Mouse (Mus musculus) limb, embryonic 12.5 days (tissue): ENCODE measurements around the gene Impdh2. TPM values are rescaled to one million over a fixed set of nuclear protein-coding genes. Genes with fewer than 3 reads are reported as not detected.

ENCODE experiments used
- ATAC-seq: fragments of 200-750 bp; cut with Nextera tagmentation; 2 replicates; pipeline ENCODE4 v1.8.0; 2017; ENCODE audit warnings: low read depth, moderate TSS enrichment; ENCODE audit not compliant: insufficient number of reproducible peaks, insufficient read depth, low FRiP score, low TSS enrichment
- H3K27ac ChIP-seq: fragments of 300-500 bp; sonication (generic); 2 replicates; pipeline ENCODE4 v1.5.1; 2016; ENCODE audit warnings: mild to moderate bottlenecking, moderate library complexity
- H3K27me3 ChIP-seq: fragments of 300-500 bp; sonication (generic); 2 replicates; pipeline ENCODE4 v1.6.1; 2016; ENCODE audit warnings: mild to moderate bottlenecking, moderate library complexity
- H3K36me3 ChIP-seq: fragments of 300-500 bp; sonication (generic); 2 replicates; pipeline ENCODE4 v1.6.1; 2016; ENCODE audit warnings: mild to moderate bottlenecking, moderate library complexity
- H3K4me1 ChIP-seq: fragments of 300-500 bp; sonication (generic); replicated peaks from 2 replicates; pipeline ENCODE4 v1.6.1; 2016
- H3K4me2 ChIP-seq: fragments of 300-500 bp; sonication (generic); 2 replicates; pipeline ENCODE4 v1.6.1; 2016; ENCODE audit warnings: mild to moderate bottlenecking, moderate library complexity
- H3K4me3 ChIP-seq: fragments of 300-500 bp; sonication (generic); replicated peaks from 2 replicates; pipeline ENCODE4 v1.5.1; 2016; ENCODE audit warnings: mild to moderate bottlenecking
- H3K9ac ChIP-seq: fragments of 300-500 bp; sonication (generic); replicated peaks from 2 replicates; pipeline ENCODE4 v1.6.1; 2016; ENCODE audit warnings: mild to moderate bottlenecking, moderate library complexity
- H3K9me3 ChIP-seq: fragments of 300-500 bp; sonication (generic); 2 replicates; pipeline ENCODE4 v1.6.1; 2016; ENCODE audit warnings: mild to moderate bottlenecking, moderate library complexity
- WGBS: fragments of 180-500 bp; shearing (Covaris S2); methylation state at CpG from one replicate; pipeline ENCODE4 v1.1.7; 2016; 5-methylcytosine and 5-hydroxymethylcytosine counted together
- polyA plus RNA-seq: library from polyadenylated mRNA; unstranded; fragments of >200 nt; fragmentation: Nextera tagmentation; extraction: Ambion mirVana; gene quantifications from 2 replicates; pipeline ENCODE4 v1.2.1, GENCODE M21; 2016

Impdh2 gene
- polyA plus RNA-seq, 1 experiment from 2014 or later: 213 TPM

DNA sequence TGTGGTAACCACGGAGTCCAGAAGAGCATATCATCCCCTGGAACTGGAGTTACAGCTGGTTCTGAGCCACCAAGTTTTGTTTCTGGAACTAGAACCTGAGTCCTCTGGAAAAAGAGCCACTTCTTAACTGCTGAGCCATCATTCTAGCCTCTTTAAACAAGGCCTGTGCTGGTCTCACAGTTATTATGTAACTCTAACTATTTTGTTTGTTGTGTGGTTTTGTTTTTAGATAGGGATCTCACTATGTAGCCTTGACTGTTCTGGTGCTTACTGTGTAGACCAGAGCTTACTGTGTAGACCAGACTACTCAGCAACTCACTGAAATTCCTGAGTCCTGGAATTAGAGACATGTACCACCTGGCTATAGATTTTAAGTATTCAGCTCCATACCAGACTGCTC is 13.2 kb upstream of the Impdh2 start:
- Histone ChIP-seq H3K36me3 (peaks cover 93% of the 10 kb centered on the region), H3K9ac (no peak overlapping the region), H3K4me1 (no peaks in the 10 kb centered on the region), H3K27me3 (no peaks in the 10 kb centered on the region), H3K9me3 (no peaks in the 10 kb centered on the region), H3K4me2 (no peak overlapping the region), H3K27ac (no peak overlapping the region), H3K4me3 (no peak overlapping the region)
- no peak for ATAC-seq
- 97% methylated on average over 1 of the region's 1 CpGs for WGBS

DNA sequence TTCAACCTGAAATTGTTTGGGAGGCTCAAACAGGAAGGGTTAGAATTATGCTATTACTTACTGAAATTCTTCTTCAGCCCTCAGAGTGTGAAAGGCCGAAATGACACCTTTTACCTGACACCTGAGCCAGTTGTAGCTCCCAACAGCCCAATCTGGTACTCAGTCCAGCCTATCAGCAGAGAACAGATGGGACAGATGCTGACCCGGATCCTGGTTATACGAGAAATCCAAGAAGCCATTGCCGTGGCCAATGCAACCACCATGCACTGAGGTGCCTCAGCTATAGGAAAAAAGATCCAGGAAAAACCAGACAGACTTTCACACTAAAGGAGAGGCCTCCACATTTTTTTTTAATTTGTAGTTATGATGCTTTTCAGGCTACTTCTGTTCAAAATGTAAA is 917 bp upstream of the Impdh2 start:
- no peak overlapping the region for H3K4me3 ChIP-seq
- H3K36me3 ChIP-seq: peaks cover 83% of the 10 kb centered on the region
- 0 out of 2 replicates have a peak overlapping the region, but pooled peaks have one; percentile 7 for H3K27ac ChIP-seq
- no peak overlapping the region for H3K9ac ChIP-seq
- no peak for ATAC-seq
- no peaks in the 10 kb centered on the region for H3K9me3 ChIP-seq
- H3K4me1 ChIP-seq: peaks cover 9% of the 10 kb centered on the region
- WGBS: 91% methylated on average over 4 of the region's 4 CpGs
- no peak overlapping the region for H3K4me2 ChIP-seq
- no peaks in the 10 kb centered on the region for H3K27me3 ChIP-seq

DNA sequence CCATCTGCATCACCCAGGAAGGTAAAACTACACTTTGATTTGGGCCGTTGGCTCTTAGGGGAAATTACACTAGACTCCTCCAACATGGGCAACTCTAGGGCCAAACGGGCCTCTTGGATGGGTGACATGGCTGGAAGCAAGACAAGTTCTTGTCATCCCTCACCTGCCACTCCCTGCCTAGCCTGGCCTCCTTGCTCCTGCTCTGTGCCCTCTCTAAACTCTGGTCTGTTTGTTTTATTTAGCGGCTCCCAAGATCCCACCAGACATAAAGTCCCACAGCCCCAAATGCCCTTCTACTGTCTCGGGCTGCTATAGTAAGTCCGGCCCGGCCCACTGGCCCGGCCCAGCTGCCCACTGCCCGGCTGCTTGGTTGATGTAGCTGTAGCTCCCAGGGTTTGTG is 3.6 kb downstream of the Impdh2 start:
- Histone ChIP-seq H3K27me3 (no peaks in the 10 kb centered on the region), H3K9me3 (no peaks in the 10 kb centered on the region), H3K27ac (no peak overlapping the region), H3K4me3 (no peak overlapping the region), H3K4me2 (no peak overlapping the region), H3K4me1 (peaks cover 28% of the 10 kb centered on the region), H3K36me3 (peaks cover 58% of the 10 kb centered on the region), H3K9ac (no peak overlapping the region)
- WGBS: 91% methylated on average over 8 of the region's 8 CpGs
- ATAC-seq: no peak

DNA sequence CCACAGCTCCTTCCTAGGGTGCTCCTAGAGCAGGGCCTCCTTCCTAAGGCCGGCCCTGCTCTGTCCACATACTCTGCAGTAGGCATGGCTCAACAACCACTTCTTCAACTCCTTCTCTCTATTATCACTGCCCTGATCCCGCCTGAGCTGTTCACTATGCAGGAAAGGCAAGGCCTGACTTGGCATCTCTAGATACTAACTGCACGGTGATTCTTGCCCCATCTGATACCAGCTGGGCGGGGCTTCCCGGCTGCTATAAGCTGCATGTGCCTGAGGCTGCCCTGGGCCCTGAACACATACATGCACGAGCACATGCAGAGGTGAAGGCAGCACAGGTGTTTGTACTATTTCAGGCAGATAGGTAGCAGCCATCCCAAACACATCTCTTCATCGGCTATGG is 4.0 kb downstream of the Impdh2 start:
- no peaks in the 10 kb centered on the region for H3K27me3 ChIP-seq
- H3K4me3 ChIP-seq: no peak overlapping the region
- no peak for ATAC-seq
- H3K4me1 ChIP-seq: peaks cover 33% of the 10 kb centered on the region
- H3K9ac ChIP-seq: no peak overlapping the region
- 84% methylated on average over 7 of the region's 7 CpGs for WGBS
- H3K9me3 ChIP-seq: no peaks in the 10 kb centered on the region
- H3K27ac ChIP-seq: no peak overlapping the region
- H3K4me2 ChIP-seq: no peak overlapping the region
- H3K36me3 ChIP-seq: peaks cover 54% of the 10 kb centered on the region

DNA sequence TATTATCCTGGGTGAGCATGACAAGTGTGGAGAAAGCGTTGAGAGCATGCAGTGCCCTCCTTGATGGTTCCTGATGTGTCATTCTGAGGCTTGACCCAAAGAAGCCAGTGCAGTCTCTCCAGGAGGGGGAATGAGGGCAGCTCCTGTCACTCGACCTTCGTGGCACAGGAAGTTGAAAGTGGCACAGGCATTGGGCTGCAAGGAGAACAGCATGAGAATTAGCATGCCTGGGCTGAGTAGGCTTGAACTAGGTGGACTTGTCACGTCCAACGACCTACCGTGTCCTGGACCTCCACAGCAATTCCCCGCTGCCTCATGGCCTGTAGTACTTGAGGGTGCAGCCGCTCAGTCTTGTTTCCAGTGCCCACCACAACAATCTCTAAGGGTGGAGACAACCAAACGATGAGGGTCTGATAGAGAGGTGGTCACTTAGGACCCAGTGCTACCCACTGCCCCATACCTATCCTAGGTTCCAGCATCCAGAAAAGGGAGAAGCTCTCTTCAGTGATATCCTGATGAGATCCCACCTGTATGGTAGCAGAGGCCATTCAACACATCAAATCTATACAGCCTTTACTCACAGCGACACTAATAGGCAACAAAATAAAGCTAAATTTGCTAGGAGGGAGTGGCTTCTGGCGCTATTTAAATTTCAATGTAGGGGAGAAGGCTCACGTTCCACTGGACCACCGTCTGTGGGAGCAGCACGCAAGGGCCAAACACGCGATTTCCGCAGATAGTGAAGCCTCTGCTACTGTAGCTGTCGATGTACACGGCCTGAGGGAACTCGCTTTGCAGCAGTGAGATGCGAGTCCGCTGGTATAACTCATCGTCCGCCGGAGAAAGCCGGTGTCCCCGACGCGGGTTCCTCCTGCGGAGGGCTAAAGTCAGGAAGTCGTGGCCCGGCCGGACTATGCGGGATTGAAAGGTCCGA is 6.1 kb downstream of the Impdh2 start:
- Histone ChIP-seq H3K36me3 (peaks cover 55% of the 10 kb centered on the region), H3K9me3 (no peaks in the 10 kb centered on the region)
- 12% methylated on average over 35 of the region's 35 CpGs for WGBS

DNA sequence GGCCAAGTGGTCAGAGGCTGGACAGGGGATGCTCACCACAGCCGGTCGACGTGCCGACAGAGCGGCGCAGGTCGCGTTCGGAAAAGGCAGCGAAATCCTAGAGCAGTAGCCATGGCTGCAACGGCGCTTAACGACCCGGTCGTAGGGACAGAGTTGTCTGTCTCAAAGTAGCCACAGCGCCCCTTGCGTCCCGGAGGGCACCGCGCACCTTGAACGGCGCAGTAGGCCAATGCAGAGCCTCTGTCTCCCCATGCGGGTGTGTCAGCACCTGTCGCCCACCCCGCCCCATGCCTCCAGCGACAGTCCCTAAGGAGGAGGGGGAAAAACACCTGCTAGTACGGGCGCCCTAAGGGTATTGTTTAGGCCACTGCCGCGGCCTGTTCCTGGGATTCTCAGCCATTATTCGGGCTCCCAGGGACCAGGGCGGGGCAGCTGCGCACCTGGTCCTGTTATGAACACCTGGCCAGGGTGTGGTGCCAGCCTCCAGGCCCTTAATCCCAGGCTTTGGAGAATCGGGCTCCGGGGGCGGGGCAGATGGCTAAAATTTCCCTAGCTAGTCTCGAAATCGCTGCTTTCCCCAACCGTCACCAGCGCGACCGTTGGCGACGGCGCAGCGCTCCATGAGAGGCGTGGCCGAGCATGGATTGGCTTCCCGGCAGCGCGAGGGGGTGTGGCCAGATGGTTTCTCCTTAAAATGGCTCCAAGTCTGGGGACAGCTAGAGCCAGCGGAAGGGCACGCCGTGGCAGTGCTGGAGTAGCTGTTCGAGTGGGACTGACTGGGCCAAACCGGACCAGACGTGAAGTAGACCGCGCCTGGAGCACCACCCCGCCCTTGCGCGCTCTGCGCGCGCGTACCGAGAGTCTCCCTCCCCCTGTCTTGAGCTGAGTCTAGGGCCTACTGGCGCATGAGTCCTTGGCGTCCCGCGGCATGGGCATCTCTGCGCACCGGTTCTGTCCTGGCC is 7.0 kb downstream of the Impdh2 start, which contains the start of gene Ndufaf3:
Gene Ndufaf3 (minus strand): TSS at position 620 of the 962 bp plus-strand sequence.
- Histone ChIP-seq H3K27me3 (no peaks in the 10 kb centered on the region), H3K36me3 (peaks cover 55% of the 10 kb centered on the region), H3K9ac (peak within 1 kb of the TSS; percentile 78), H3K4me3 (peak within 1 kb of the TSS; percentile 64), H3K27ac (peak within 1 kb of the TSS; percentile 91), H3K4me2 (peak within 1 kb of the TSS; percentile 97), H3K4me1 (peaks cover 36% of the 10 kb centered on the region), H3K9me3 (no peaks in the 10 kb centered on the region)
- peak; percentile 71 for ATAC-seq
- under 1% methylated on average over 73 of the region's 73 CpGs for WGBS

More for the DNA sequence above, 6.1 kb downstream of the Impdh2 start:
- H3K27me3 ChIP-seq: no peaks in the 10 kb centered on the region
- H3K4me3 ChIP-seq: peak overlapping the region; percentile 64
- peaks cover 44% of the 10 kb centered on the region for H3K4me1 ChIP-seq
- H3K4me2 ChIP-seq: peak overlapping the region; percentile 97
- no peak for ATAC-seq
- H3K27ac ChIP-seq: peak overlapping the region; percentile 91
- H3K9ac ChIP-seq: peak overlapping the region; percentile 78

DNA sequence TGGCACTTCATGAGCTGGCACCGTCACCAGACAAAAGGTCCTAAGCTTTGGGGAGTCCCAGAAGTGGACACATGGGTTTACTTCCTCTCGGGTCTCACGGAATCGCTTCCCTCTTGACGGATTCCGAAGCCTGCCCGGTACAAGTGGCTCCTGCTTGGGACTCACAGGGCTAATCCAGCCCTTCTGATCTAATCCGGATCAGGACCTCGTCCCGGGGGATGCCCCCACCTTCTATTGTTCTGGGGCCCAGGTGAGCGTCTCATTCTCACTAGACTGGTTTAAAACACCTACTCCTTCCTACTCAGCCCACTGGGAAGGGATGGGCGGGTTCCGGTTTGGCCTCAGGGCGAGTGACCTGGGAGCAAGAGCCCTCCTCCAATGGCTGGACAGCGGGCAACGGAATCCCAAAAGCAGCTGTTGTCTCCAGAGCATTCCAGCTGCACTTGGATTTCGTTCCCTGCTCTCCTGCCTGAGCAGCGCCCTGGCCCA is 7.9 kb downstream of the Impdh2 start:
- ATAC-seq: no peak
- WGBS: 11% methylated on average over 18 of the region's 18 CpGs
- H3K36me3 ChIP-seq: peaks cover 55% of the 10 kb centered on the region
- H3K27me3 ChIP-seq: no peaks in the 10 kb centered on the region
- peak overlapping the region; percentile 78 for H3K9ac ChIP-seq
- H3K4me1 ChIP-seq: peaks cover 36% of the 10 kb centered on the region
- H3K4me2 ChIP-seq: peak overlapping the region; percentile 97
- peak overlapping the region; percentile 64 for H3K4me3 ChIP-seq
- H3K27ac ChIP-seq: peak overlapping the region; percentile 91
- H3K9me3 ChIP-seq: no peaks in the 10 kb centered on the region

DNA sequence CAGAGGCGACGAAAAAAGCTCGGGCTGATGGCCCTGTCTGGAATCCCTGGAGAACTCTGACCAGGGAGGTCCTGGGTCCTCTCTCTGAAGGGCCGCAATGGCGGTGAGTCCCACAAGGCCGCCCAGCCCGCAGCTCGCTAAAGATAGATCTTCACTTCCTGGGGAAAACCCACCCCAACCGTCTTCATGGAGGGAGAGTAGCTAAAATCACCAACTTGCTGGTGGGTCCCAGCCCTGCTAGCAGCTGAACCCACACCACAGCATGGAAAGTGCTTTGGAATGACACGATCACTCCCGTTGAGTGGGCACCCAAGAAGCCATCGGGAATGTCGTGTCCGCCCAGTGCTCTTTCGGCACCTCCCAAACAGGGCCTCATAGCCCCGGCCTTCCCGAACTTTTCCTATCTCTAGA is 8.4 kb downstream of the Impdh2 start:
- no peaks in the 10 kb centered on the region for H3K9me3 ChIP-seq

DNA sequence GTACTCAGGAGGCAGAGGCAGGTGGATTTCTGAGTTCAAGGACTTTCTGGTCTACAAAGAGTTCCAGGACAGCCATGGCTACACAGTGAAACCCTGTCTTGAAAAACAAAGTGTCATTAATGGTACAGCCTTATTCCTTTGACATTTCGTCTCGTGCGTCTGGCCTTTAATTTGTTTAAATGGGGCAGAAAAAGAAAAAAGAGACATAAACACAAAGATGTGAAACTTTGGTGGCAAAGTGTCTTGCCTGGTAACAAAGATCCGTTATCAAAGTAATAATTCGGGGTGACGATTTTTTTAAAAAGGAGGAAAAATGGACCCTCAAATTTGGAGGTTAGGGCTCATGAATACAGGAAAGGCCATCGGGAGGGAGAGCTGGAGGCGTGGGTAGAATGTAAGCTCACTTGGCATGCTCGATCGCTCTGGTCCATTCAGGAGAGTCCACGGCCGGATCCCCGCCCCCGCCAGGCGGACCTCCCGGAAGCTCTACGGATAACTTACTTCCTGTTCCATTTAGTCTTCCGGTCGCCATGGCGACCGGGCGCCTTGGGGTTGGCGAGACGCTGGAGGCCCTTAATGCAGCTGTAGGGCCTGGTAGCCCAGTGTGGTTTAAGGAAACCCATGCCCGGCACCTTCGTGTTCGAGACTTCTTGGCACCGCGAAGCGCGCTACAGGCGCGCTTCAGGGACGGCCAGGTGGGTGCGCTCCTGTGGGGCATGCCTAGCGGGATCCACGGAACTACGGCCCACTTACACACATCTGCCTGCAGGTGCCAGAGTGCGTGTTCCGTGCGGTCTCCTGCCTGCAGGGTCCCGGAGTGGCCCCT is 9.5 kb downstream of the Impdh2 start, which contains the start of gene Dalrd3:
Gene Dalrd3 (plus strand): TSS at position 506 of the 826 bp plus-strand sequence.
- Histone ChIP-seq H3K9ac (peak within 1 kb of the TSS; percentile 57), H3K9me3 (no peaks in the 10 kb centered on the region), H3K4me3 (peak within 1 kb of the TSS; percentile 64), H3K4me2 (peak within 1 kb of the TSS; percentile 98), H3K36me3 (peaks cover 55% of the 10 kb centered on the region), H3K4me1 (peaks cover 47% of the 10 kb centered on the region), H3K27me3 (no peaks in the 10 kb centered on the region), H3K27ac (peak within 1 kb of the TSS; percentile 80)
- 7% methylated on average over 42 of the region's 42 CpGs for WGBS
- peak; percentile 60 for ATAC-seq

More for the DNA sequence above, 8.4 kb downstream of the Impdh2 start:
- Histone ChIP-seq H3K27ac (no peak overlapping the region), H3K4me3 (peak overlapping the region; percentile 64), H3K27me3 (no peaks in the 10 kb centered on the region), H3K36me3 (peaks cover 55% of the 10 kb centered on the region), H3K4me1 (peaks cover 38% of the 10 kb centered on the region), H3K4me2 (peak overlapping the region; percentile 97), H3K9ac (no peak overlapping the region)
- ATAC-seq: no peak
- 77% methylated on average over 17 of the region's 17 CpGs for WGBS

DNA sequence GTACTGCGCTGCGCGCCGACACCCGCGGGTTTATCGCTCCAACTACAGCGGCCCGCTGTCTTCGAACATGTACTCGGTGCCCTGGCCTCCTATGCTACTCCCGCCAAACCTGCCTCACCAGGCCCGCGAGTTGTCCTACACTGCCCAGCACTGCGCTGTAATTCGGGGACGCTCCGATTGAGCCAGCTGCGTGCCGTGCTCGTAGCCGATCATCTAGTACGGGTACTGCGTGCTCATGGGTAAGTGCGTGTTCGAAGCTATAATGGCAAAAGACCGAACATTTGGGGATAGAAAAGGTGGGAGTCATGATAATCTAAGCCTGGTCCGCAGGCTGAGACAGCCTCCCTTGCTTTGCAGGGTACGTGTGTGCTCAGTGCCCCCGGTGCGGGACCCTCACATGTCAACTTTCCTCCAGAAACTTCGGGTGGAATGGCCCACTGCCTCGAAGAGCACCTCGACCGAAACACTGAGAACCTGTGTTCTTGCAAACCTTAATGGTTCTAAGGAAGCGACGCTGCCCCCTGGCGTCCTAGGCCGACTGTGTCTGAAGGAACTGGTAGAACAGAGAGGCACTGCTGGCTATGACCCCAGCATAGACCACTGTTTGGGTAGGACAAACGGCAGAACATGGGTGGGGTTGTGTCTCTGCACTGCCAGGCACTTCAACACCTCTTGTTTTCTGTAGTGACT is 10.3 kb downstream of the Impdh2 start:
- WGBS: 2% methylated on average over 40 of the region's 40 CpGs
- no peaks in the 10 kb centered on the region for H3K27me3 ChIP-seq
- peak overlapping the region; percentile 98 for H3K4me2 ChIP-seq
- H3K4me3 ChIP-seq: peak overlapping the region; percentile 64
- no peaks in the 10 kb centered on the region for H3K9me3 ChIP-seq
- peak overlapping the region; percentile 57 for H3K9ac ChIP-seq
- H3K27ac ChIP-seq: peak overlapping the region; percentile 80
- peaks cover 55% of the 10 kb centered on the region for H3K4me1 ChIP-seq
- peaks cover 55% of the 10 kb centered on the region for H3K36me3 ChIP-seq
- ATAC-seq: 0 out of 2 replicates have a peak, but pooled peaks have one; percentile 1
